ENCODE assay signal across 9 mouse cellular contexts in genomic region chr10:79854801-79855541, GRCm38 (mm10). TPM values are rescaled to one million over a fixed set of nuclear protein-coding genes. Genes with fewer than 3 reads are reported as not detected.
DNase-seq lines count a peak whose midpoint lies in the region; ATAC-seq and TF ChIP-seq lines count a peak whose summit lies in the region.
"Had no signal": no experiment of that assay in that cellular context is flagged by ENCODE, and none has a peak within 500 bp of the region (broad histone marks: within the 10 kb centered on the region; RNA-seq: fewer than 3 reads in every experiment).

No protein-coding gene starts in this region.

- H3K27ac ChIP-seq in intestine, embryonic 16.5 days (ENCODE audit: low read length): peak overlapping the region; percentile 100

- no peak for TF ChIP-seq CTCF in lung, adult 2 months (IDR thresholded peaks at IDR 0.05; ENCODE audit: insufficient read depth, low read length)

- H3K36me3 ChIP-seq in intestine, embryonic 16.5 days (ENCODE audit: control insufficient read depth, insufficient read depth, low read length): peaks cover 17% of the 10 kb centered on the region

- no peaks in the 10 kb centered on the region for H3K27me3 ChIP-seq in intestine, embryonic 16.5 days (replicated peaks; ENCODE audit: control insufficient read depth, insufficient read depth, low read length)

- no peak for TF ChIP-seq POLR2A in lung, adult 2 months (IDR thresholded peaks at IDR 0.05; ENCODE audit: borderline replicate concordance, extremely low read depth, low read depth, low read length)

- H3K4me1 ChIP-seq in intestine, embryonic 16.5 days (ENCODE audit: control insufficient read depth, insufficient read depth, low read length): peaks cover 66% of the 10 kb centered on the region
- peaks cover 43% of the 10 kb centered on the region for H3K4me1 ChIP-seq in lung, adult 2 months (ENCODE audit: control insufficient read depth, insufficient read depth, low read length)

- WGBS in intestine, embryonic 16.5 days: under 1% methylated on average over 77 of the region's 83 CpGs
- under 1% methylated on average over 81 of the region's 83 CpGs for WGBS in lung, adult 2 months

- intact Hi-C loops in gastrocnemius, postnatal 14 days (cut with DNase I; ENCODE audit: low total_unique reads): no loop called here

- H3K4me3 ChIP-seq in intestine, embryonic 16.5 days (ENCODE audit: low read length): peak overlapping the region; percentile 97
- peak overlapping the region; percentile 88 for H3K4me3 ChIP-seq in lung, adult 2 months (replicated peaks; ENCODE audit: extremely low read depth, low read depth, low read length)

- DNase-seq in right cerebral cortex, postnatal 10 days (ENCODE audit: low spot score in 2 of 2): peak; percentile 76 to 78
- no peak for DNase-seq in right cerebral cortex, adult 18-20 months
- peak; percentile 81 for DNase-seq in cerebellum, adult 9-11 months
- DNase-seq in gastrocnemius, postnatal 14 days: peak; percentile 75
- peak; percentile 77 for DNase-seq in lung, adult 2 months
- peak; percentile 40 for DNase-seq in retina, adult 2 months (ENCODE audit: low read depth, low spot score)
- peak; percentile 62 for DNase-seq in urinary bladder, postnatal 14 days (ENCODE audit: low spot score)

- H3K9ac ChIP-seq in intestine, embryonic 16.5 days (ENCODE audit: low read depth, low read length): peak overlapping the region; percentile 100

- peak overlapping the region; percentile 96 for H3K4me2 ChIP-seq in intestine, embryonic 16.5 days (ENCODE audit: low read depth, low read length)

- H3K9me3 ChIP-seq in intestine, embryonic 16.5 days (ENCODE audit: control insufficient read depth, low read length): no peaks in the 10 kb centered on the region

- peak; percentile 11 for ATAC-seq in intestine, embryonic 16.5 days

RNA-seq across cellular contexts. Expression of gene Ptbp1, which starts 0.7 kb away (rescaled TPM):
- 10 to 100 TPM; 40.3 to 48.1 TPM for total RNA-seq in gastrocnemius, postnatal 14 days (2021)
- polyA plus RNA-seq in intestine, embryonic 16.5 days (2015; fragmentation: Nextera tagmentation; extraction: Ambion mirVana): 295 and 302 TPM in 2 replicates
- polyA plus RNA-seq in lung, adult 2 months (2012; rRNA removed): 224 and 265 TPM in 2 replicates

RNA-seq across cellular contexts. Expression of gene Prtn3, which starts 19.3 kb away (rescaled TPM):
- not detected for total RNA-seq in gastrocnemius, postnatal 14 days (2021)
- polyA plus RNA-seq in intestine, embryonic 16.5 days (2015; fragmentation: Nextera tagmentation; extraction: Ambion mirVana): 2.7 and 2.8 TPM in 2 replicates
- 3.6 and 5.0 TPM in 2 replicates for polyA plus RNA-seq in lung, adult 2 months (2012; rRNA removed)

RNA-seq across cellular contexts. Expression of gene Plppr3, which starts 19.5 kb away (rescaled TPM):
- total RNA-seq in gastrocnemius, postnatal 14 days (2021): under 1 TPM; 0.09 to 0.29 TPM
- polyA plus RNA-seq in intestine, embryonic 16.5 days (2015; fragmentation: Nextera tagmentation; extraction: Ambion mirVana): 25.5 and 28.2 TPM in 2 replicates
- 8.4 and 8.9 TPM in 2 replicates for polyA plus RNA-seq in lung, adult 2 months (2012; rRNA removed)

RNA-seq across cellular contexts. Expression of gene Elane, which starts 31.1 kb away (rescaled TPM):
- not detected for total RNA-seq in gastrocnemius, postnatal 14 days (2021)
- 0.42 and 2.4 TPM in 2 replicates for polyA plus RNA-seq in intestine, embryonic 16.5 days (2015; fragmentation: Nextera tagmentation; extraction: Ambion mirVana)
- polyA plus RNA-seq in lung, adult 2 months (2012; rRNA removed): 0.11 and 0.85 TPM in 2 replicates

RNA-seq across cellular contexts. Expression of gene Misp, which starts 34.2 kb away (rescaled TPM):
- total RNA-seq in gastrocnemius, postnatal 14 days (2021): under 1 TPM in 1 of 2 experiments, not detected in 1; 0.35 TPM
- polyA plus RNA-seq in intestine, embryonic 16.5 days (2015; fragmentation: Nextera tagmentation; extraction: Ambion mirVana): 204 and 210 TPM in 2 replicates
- polyA plus RNA-seq in lung, adult 2 months (2012; rRNA removed): 4.0 and 4.8 TPM in 2 replicates
- total RNA-seq: common myeloid progenitor, adult 5-6 weeks had no signal
